Mouse (Mus musculus) effector memory CD4-positive, alpha-beta T cell, adult 7 months (primary cell): ENCODE results near the gene Cxcl14. TPM values are rescaled to one million over a fixed set of nuclear protein-coding genes. Genes with fewer than 3 reads are reported as not detected.

Experiments used
- polyA plus RNA-seq: library from polyadenylated mRNA; unstranded; fragments of 100-300 nt; shearing (Covaris generic); gene quantifications from one replicate; pipeline ENCODE4 v1.2.1, GENCODE M21; 2017

The Cxcl14 gene
- polyA plus RNA-seq = not detected

GRCm38 (mm10) chr13:56295943-56296658, at the start of gene Cxcl14:
TSS of gene Cxcl14 (minus strand) at chr13:56296551.

GRCm38 (mm10) chr13:56251924-56252619, 44.3 kb downstream of the Cxcl14 start, which contains the start of gene Neurog1:
TSS of gene Neurog1 (minus strand) at chr13:56252163.

Other genes starting within 250 kb of the Cxcl14 start
- gene H2afy, start 160.2 kb downstream of the Cxcl14 start, polyA plus RNA-seq = 269 TPM
- gene Tifab, start 117.7 kb downstream of the Cxcl14 start, polyA plus RNA-seq = not detected
- gene Neurog1, start 44.4 kb downstream of the Cxcl14 start, polyA plus RNA-seq = not detected
- gene Gm3045, start 130.0 kb upstream of the Cxcl14 start, polyA plus RNA-seq = not detected
- not detected for gene Slc25a48, start 141.8 kb upstream of the Cxcl14 start, polyA plus RNA-seq
- gene Il9, start 185.7 kb upstream of the Cxcl14 start, polyA plus RNA-seq = not detected
- 2.4 TPM for gene Fbxl21, start 225.9 kb upstream of the Cxcl14 start, polyA plus RNA-seq